Mouse (Mus musculus): ENCODE data around the gene Gm42372.

The Gm42372 gene

GRCm38 (mm10) chr7:16961678-16962077 is 21.2 kb upstream of the Gm42372 start:
- no peak for DNase-seq

GRCm38 (mm10) chr7:16968414-16968813 is 14.5 kb upstream of the Gm42372 start:
- no peak for DNase-seq

- DNase-seq, result no peak
These were observed 11.7 kb upstream of the Gm42372 start for GRCm38 (mm10) chr7:16971160-16971559.

GRCm38 (mm10) chr7:16974018-16974417 is 8.9 kb upstream of the Gm42372 start:
- DNase-seq, result no peak

- DNase-seq, result no peak
These were observed 6.6 kb upstream of the Gm42372 start for GRCm38 (mm10) chr7:16976298-16976697.

GRCm38 (mm10) chr7:16978173-16978572 is 4.7 kb upstream of the Gm42372 start:
- no peak for DNase-seq

GRCm38 (mm10) chr7:16978593-16978992 is 4.3 kb upstream of the Gm42372 start:
- no peak for DNase-seq

- DNase-seq, result no peak
These were observed 2.5 kb upstream of the Gm42372 start for GRCm38 (mm10) chr7:16980348-16980747.

- no peak for DNase-seq
These were observed 4.8 kb downstream of the Gm42372 start for GRCm38 (mm10) chr7:16987541-16988149.

GRCm38 (mm10) chr7:16988405-16988804 is 5.5 kb downstream of the Gm42372 start:
- no peak for DNase-seq

GRCm38 (mm10) chr7:16990006-16990744 is 7.3 kb downstream of the Gm42372 start:
- DNase-seq, result no peak

GRCm38 (mm10) chr7:16991681-16992450 is 9.0 kb downstream of the Gm42372 start:
- DNase-seq, result no peak

- no peak for DNase-seq
These were observed 9.5 kb downstream of the Gm42372 start, which contains the start of gene Ccdc8 for GRCm38 (mm10) chr7:16992451-16992807. Ccdc8 (plus strand) TSS chr7:16992708.

- DNase-seq, result peak; percentile 57
These were observed 10.9 kb downstream of the Gm42372 start for GRCm38 (mm10) chr7:16993651-16994399.

- DNase-seq, result no peak
These were observed 11.5 kb downstream of the Gm42372 start for GRCm38 (mm10) chr7:16994400-16994799.

- no peak for DNase-seq
These were observed 12.5 kb downstream of the Gm42372 start for GRCm38 (mm10) chr7:16995345-16995744.

GRCm38 (mm10) chr7:16999233-16999632 is 16.3 kb downstream of the Gm42372 start:
- DNase-seq, result no peak

GRCm38 (mm10) chr7:16999650-17000049 is 16.8 kb downstream of the Gm42372 start:
- DNase-seq, result peak; percentile 93

- peak; percentile 92 for DNase-seq
These were observed 19.7 kb downstream of the Gm42372 start for GRCm38 (mm10) chr7:17002375-17003195.

- peak; percentile 89 for DNase-seq
These were observed 20.5 kb downstream of the Gm42372 start for GRCm38 (mm10) chr7:17003230-17003960.

GRCm38 (mm10) chr7:17004716-17005115 is 21.8 kb downstream of the Gm42372 start:
- DNase-seq, result peak; percentile 61

Measured in kidney, adult 9 months (tissue).